Mouse (Mus musculus) gastrocnemius, postnatal 36 days (tissue): ENCODE data around the gene Ell. TPM values are rescaled to one million over a fixed set of nuclear protein-coding genes. Genes with fewer than 3 reads are reported as not detected.
"Not testable (repeated sequence)": the region's sequence is repeated elsewhere in the genome, so short reads cannot be mapped to it uniquely, and the experiment has no call there.

Experiments
- DNase-seq, 2 experiments: peaks; one replicate each; pipeline ENCODE4 v3.0.0; 2022
- intact Hi-C: fragments of 180-260 bp; cut with DNase I; formaldehyde crosslinking; loops from one replicate; pipeline ENCODE4 v1.15.1; 2025
- total RNA-seq, 2 experiments: library from RNA; stranded (reverse); gene quantifications; 2 replicates each; pipeline ENCODE4 v1.2.3; 2021

Ell gene
- total RNA-seq, 2 experiments from 2014 or later, result 9.6 to 10.5 TPM

- intact Hi-C loops, result loop anchor here (2.0 kb wide), 1 partner anchor 24 kb away; no protein-coding TSS in a partner anchor
- DNase-seq, result no peak
These were observed 21.3 kb downstream of the Ell start for GRCm38 (mm10) chr8:70560564-70560963.

GRCm38 (mm10) chr8:70561357-70561756 lies 22.1 kb downstream of the Ell start:
- intact Hi-C loops, result loop anchor here (2.0 kb wide), 1 partner anchor 23 kb away; no protein-coding TSS in a partner anchor

GRCm38 (mm10) chr8:70561809-70562535 lies 22.7 kb downstream of the Ell start:
- intact Hi-C loops, result loop anchor here (2.0 kb wide), 1 partner anchor 23 kb away; no protein-coding TSS in a partner anchor
- DNase-seq, result peak in 1 of 2 experiments; percentile 50

More at GRCm38 (mm10) chr8:70561357-70561756, 22.1 kb downstream of the Ell start:
- no peak for DNase-seq

GRCm38 (mm10) chr8:70562802-70563201 lies 23.5 kb downstream of the Ell start:
- intact Hi-C loops, result no loop called here
- no peak for DNase-seq

- DNase-seq, result no peak
- intact Hi-C loops, result no loop called here
These were observed 24.6 kb downstream of the Ell start for GRCm38 (mm10) chr8:70563763-70564387.

- intact Hi-C loops, result no loop called here
- no peak for DNase-seq
These were observed 25.5 kb downstream of the Ell start for GRCm38 (mm10) chr8:70564696-70565235.

GRCm38 (mm10) chr8:70565561-70565960 lies 26.3 kb downstream of the Ell start:
- DNase-seq, result no peak
- intact Hi-C loops, result no loop called here

- intact Hi-C loops, result no loop called here
These were observed 31.1 kb downstream of the Ell start for GRCm38 (mm10) chr8:70570360-70570759.

GRCm38 (mm10) chr8:70570990-70571389 lies 31.7 kb downstream of the Ell start:
- intact Hi-C loops, result no loop called here
- DNase-seq, result peak; percentile 56 to 73

More at GRCm38 (mm10) chr8:70570360-70570759, 31.1 kb downstream of the Ell start:
- DNase-seq, result no peak

GRCm38 (mm10) chr8:70574302-70574701 lies 35.0 kb downstream of the Ell start:
- DNase-seq, result no peak
- intact Hi-C loops, result no loop called here

GRCm38 (mm10) chr8:70574915-70575314 lies 35.7 kb downstream of the Ell start:
- peak in 1 of 2 experiments; percentile 53 for DNase-seq
- intact Hi-C loops, result no loop called here

GRCm38 (mm10) chr8:70577207-70577606 lies 38.0 kb downstream of the Ell start:
- no peak for DNase-seq
- intact Hi-C loops, result no loop called here

GRCm38 (mm10) chr8:70583476-70584387 lies 44.5 kb downstream of the Ell start:
- intact Hi-C loops, result loop anchor here (2.0 to 5.0 kb wide), 2 partner anchors 23 to 36 kb away; no protein-coding TSS in a partner anchor

GRCm38 (mm10) chr8:70584606-70585257 lies 45.5 kb downstream of the Ell start:
- intact Hi-C loops, result loop anchor here (2.0 to 5.0 kb wide), 2 partner anchors 24 to 37 kb away; no protein-coding TSS in a partner anchor
- no peak for DNase-seq

More at GRCm38 (mm10) chr8:70583476-70584387, 44.5 kb downstream of the Ell start:
- DNase-seq, result no peak

GRCm38 (mm10) chr8:70585258-70585652 lies 46.0 kb downstream of the Ell start:
- intact Hi-C loops, result loop anchor here (2.0 kb wide), 1 partner anchor 24 kb away; no protein-coding TSS in a partner anchor
- peak; percentile 53 to 71 for DNase-seq

GRCm38 (mm10) chr8:70587955-70588354 lies 48.7 kb downstream of the Ell start:
- DNase-seq, intact Hi-C loops: not testable (repeated sequence)

GRCm38 (mm10) chr8:70591569-70591968 lies 52.3 kb downstream of the Ell start:
- intact Hi-C loops, result no loop called here
- DNase-seq, result no peak

GRCm38 (mm10) chr8:70593173-70593572 lies 53.9 kb downstream of the Ell start:
- intact Hi-C loops, result no loop called here
- no peak for DNase-seq

GRCm38 (mm10) chr8:70593961-70594609 lies 54.8 kb downstream of the Ell start, which contains the start of gene Isyna1:
TSS of gene Isyna1 (plus strand) at chr8:70594373.
- intact Hi-C loops, result no loop called here
- DNase-seq, result peak; percentile 58 to 62
